Mouse (Mus musculus): ENCODE results near the gene Syt9.

DNA sequence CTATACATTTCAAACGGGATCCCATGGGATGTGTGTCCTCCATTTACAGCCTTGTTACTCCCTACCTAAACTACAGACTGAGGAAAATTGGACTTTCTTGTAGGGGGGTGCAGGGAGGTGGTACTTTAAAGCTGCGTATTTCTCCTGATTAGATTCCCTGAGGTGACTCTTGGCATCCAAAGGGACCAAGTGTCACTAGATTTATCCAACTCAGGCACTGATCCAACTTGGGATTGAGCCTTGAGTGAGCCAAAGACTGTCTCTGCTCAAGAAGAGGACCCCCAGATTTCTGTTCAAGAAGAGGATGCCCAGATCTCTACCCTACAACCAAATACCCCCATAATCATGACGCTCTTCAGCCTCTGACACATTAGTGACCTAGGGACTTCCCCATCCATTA, 66.9 kb downstream of the Syt9 start:
- TF ChIP-seq FLI1 (IDR thresholded peaks at IDR 0.05; ENCODE audit: low read length) = no peak
- TF ChIP-seq GATA1 (IDR thresholded peaks at IDR 0.05; ENCODE audit: borderline replicate concordance, low read length) = no peak
